Mouse (Mus musculus): ENCODE data around the gene Zfp780b.
A peak's percentile ranks its signal among the peaks of the same experiment; 100 is the strongest.
"Not testable (repeated sequence)": the region's sequence is repeated elsewhere in the genome, so short reads cannot be mapped to it uniquely, and the experiment has no call there.

Gene Zfp780b

DNA sequence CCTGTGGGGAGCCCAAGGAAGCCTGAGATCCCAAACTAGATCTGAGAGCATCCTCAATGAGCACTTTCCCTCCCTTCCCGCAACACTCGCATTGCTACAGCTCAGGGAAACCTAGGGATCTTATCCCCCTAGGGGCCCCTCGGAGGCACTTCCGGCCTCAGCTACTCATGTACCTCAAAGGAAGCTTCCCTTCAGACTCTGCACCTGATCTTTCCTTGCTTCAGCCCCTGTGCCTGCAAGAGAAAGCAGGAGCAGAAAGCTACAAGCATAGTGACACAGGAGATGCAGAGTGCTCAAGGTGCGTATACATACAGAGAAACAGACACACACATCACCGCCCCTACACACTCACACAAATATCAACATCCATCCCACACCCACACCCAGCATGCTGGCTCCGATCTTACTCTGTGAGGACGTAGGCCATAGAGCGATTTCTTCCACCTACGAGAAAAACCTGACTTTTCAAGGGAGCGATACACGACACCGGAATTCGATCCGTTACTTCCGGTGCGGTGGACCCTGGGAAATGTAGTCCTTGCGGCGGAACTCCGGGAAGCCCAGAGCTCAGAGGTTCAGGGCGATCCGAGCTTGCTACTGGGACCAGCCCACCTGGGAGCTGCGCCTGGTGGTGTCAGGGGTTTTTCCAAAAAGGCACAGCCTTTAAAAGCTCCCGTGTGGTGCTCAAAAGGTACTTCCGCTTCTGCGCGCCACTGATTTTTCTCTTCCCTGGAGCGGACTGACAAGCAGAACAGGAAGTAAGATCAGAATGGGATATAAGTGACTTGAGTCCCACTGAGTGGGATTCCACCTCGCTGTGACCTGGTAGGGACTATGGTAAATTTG, at the start of gene Zfp780b:
Zfp780b (minus strand) TSS at position 489 of the 846 bp plus-strand sequence.
- DNase-seq (ENCODE audit: low read depth, low spot score) = peak; percentile 91

DNA sequence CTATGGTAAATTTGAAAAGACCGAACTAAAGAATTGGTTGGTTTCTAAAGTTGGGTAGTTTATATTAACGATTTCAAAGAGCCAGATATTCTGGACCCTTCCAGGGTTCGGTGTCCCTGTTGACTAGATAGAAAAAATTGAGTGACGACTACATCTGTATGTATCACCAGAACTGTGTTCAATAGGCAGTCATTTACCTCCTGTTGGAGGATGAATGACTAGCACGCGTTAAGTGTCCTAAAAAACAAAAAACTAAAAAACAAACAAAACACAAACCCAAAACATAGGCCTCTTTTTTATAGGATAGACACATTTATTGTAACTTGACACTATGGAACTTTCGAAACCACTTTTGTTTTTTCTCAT, 35.5 kb upstream of the Zfp780b start:
- no peak for DNase-seq (ENCODE audit: low read depth, low spot score)

DNA sequence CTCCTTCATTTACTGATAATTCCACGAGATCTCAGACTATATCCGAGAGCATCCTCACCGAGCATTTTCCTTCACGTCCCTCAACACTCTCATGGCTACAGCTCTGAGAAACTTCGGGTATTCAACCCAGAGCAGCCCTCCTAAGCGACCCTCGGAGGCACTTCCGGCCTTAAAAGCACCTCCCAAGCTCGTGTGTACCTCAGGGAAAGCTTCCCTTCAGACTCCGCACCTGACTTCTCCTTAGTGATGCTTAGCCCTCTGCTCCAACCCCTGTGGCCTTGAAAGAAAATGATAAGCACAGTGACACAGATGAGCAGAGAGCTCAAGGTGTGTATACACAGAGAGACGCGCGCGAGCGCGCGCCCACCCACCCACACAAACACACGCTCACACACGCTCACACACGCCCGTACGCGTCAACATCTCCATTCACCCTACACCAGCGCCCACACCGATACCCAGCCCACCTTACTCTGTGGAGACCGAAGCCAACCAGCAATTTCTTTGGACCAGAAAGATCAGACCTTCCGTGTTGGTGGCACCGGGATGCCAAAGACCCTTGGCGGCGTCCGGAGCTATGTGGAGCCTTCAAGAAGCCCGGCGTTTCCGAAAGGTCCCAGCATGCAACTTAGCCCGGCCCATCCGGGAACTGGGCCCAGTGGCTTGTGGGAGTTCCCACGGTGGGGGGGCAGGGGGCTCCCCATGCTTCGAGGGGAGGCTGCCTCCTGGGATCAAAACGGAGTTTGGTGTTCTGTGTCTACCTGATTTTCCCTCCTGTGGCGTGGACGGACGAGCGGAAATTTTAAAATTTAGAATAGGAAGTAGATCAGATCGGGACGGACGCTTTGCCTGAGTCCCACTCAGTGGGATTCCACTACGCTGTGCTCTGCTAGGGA, 34.8 kb upstream of the Zfp780b start, which contains the start of gene Zfp850:
Zfp850 (minus strand) TSS at position 567 of the 896 bp plus-strand sequence.
- peak; percentile 90 for DNase-seq (ENCODE audit: low read depth, low spot score)

DNA sequence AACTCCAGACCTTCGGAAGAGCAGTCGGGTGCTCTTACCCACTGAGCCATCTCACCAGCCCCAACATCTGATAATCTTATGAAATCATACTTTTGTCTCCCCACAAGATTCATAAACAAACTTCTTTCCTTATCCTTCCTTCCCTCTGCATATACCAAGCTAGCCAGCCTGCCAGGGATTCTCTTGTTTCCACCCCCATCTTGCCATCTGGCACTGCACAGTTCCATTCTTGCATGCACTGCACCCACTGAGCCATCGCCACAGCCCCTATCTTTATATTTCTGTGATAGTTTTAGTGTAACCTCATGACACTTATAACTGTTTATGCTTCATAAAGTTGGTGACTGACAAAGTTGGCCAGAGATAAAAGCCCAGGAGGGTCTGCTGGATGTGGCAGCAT, 31.3 kb upstream of the Zfp780b start:
- DNase-seq (ENCODE audit: low read depth, low spot score) = peak; percentile 68

DNA sequence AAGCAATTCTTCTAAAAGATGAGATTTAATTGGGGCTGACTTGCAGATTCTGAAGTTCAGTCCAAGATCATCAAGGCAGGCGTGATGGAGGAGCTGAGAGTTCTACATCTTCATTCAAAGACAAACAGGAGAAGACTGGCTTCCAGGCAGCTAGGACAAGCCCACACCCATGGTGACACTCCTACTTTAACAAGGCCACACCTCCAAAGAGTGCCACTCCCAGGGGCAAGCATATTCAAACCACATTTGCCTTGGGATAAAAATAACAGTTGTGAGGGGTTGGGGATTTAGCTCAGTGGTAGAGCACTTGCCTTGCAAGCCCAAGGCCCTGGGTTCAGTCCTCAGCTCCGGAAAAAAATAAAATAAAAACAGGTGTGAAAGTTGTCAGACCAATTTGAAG, 3.2 kb upstream of the Zfp780b start:
- no peak for DNase-seq (ENCODE audit: low read depth, low spot score)

DNA sequence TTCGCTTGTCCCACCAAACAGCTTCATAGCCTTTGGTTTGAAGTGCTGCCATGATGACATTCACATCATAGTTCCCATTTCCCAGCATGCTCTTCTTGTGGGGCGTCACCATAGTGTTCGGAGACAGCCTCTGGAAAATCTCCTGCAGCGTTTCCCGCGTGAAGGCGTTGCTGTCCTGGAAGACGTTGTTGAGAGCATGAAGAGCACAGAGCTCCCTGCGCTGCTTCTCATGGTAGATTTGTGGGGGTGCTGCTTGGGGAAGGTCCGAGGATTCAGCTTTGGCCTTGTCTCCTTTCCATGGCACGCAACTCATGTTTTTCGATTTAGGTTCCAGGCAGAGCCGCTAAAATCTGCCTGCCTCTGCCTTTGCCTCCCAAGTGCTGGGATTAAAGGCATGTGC, 29.5 kb downstream of the Zfp780b start:
- not testable (repeated sequence) for DNase-seq (ENCODE audit: low read depth, low spot score)

DNA sequence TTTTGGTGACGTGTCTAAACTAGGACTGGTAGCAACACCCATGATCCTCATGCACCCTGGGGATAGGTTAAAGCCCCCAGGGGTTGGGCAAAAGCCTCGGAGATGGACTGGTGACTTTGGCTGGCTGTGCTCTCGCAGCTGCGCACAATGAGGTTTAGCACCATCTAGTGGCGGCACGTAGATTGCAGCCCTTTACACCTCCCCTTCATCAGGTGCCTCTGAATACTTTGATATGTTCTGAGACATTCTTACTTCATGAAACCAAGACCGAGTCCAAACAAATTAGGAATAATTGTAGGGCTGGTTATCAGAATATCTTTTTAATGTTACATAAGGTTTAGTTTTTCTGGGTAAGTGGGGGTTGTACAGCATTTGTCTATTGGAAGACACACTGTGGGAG, 37.1 kb downstream of the Zfp780b start:
- DNase-seq (ENCODE audit: low read depth, low spot score) = not testable (repeated sequence)

DNA sequence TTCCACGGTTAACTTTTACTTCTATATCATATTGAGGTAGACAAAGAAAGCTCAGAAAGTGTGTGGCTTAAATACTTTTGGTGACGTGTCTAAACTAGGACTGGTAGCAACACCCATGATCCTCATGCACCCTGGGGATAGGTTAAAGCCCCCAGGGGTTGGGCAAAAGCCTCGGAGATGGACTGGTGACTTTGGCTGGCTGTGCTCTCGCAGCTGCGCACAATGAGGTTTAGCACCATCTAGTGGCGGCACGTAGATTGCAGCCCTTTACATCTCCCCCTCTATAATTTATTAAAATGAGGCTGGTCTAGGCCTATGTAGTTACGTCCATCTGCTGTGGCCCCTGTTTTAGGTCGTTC, 45.2 kb downstream of the Zfp780b start:
- not testable (repeated sequence) for DNase-seq (ENCODE audit: low read depth, low spot score)

DNA sequence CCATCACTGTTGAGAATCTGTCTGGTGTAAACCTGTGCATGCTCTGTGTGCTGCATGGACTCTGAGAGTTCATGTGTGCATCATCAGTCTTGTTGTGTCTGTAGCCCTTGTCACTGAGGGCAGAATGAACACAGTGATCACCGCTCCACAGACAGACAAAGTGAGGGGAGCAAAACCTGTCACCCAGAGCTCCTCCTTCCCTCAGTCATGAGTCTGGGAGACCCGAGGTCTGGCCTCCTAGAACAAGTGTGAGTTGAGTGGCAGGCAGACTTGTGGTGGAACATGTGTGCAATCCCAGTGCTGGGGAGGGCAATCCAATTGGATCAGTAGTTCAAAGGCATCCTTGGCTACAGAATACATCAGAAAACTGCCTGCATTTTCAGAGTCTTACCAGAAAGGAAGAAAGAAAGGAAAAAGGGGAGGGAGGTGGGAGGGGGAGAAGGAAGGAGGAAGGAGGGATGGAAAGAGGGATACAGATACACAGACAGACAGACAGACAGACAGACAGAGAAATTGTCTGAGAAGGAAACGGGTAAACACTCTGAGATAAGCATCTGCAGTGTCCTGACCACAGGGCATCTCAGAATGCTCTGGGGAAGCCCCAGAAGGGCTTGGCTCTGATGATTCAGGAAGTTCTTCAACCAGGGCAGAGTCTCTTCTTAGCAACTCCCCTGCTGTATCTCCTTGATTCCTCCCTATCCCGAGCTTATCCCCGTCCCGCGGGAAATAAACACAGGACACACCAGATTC, 45.7 kb downstream of the Zfp780b start:
- peak; percentile 6 for DNase-seq (ENCODE audit: low read depth, low spot score)

DNA sequence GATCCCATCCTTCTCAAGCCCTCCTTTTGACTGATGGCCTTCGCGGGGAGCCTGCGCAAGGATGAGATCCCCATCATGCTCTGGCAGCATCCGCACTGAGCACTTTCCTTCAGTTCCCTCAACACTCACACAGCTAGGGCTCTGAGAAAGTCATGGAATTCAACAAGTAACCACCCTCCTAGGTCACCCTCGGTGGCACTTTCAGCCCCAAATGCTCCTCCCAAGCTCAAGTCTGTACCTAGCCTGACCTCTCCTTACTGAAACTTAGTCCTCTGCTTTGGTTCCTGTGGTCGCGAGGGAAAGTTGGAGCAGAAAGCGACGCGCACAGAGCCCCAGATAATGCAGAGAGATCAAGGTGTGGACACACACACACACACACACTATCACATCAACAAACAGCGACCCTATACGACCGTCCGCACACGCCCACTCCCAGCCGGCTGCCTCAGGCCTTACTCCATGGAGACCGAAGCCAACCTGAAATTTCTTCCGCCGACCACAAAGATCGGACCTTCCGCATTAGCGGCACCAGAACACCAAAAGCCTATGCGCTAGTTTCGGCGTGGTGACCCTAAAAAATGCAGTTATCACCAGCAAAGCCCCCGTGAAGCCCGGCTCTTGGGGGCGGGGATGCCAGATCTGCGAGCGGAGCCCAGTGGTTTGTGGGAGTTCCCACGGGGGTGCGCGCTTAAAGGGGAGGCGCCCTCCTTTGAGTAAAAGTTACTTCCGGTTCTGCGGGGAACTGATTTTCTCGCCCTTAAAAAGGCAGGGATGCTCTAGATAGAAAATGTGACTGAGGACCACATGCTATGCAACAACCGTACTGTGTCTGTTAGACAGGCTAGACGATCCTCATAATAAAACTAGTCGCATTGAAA, 49.9 kb downstream of the Zfp780b start, which contains the start of gene Zfp974:
Zfp974 (minus strand) TSS at position 643 of the 878 bp plus-strand sequence.
- peak; percentile 91 for DNase-seq (ENCODE audit: low read depth, low spot score)

DNA sequence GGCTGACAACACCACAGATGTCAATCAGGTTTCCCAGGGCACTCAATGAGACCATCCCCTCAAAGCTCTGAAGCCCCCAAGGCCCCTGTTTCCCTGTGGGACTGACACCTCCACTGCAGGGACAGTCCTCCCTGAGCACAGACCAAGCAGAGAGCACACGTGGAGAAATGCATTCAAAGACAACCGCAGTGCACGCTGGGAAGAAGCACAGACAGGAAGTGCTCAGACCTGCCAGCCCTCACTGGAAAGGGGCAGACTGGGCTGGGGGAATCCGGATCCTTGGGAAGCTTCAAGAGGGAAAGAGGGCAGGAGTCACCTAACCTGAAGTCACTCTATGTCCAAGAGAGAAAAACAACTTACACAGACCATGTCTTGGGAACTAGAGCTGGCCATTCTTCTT, 51.9 kb downstream of the Zfp780b start:
- DNase-seq (ENCODE audit: low read depth, low spot score) = not testable (repeated sequence)

DNA sequence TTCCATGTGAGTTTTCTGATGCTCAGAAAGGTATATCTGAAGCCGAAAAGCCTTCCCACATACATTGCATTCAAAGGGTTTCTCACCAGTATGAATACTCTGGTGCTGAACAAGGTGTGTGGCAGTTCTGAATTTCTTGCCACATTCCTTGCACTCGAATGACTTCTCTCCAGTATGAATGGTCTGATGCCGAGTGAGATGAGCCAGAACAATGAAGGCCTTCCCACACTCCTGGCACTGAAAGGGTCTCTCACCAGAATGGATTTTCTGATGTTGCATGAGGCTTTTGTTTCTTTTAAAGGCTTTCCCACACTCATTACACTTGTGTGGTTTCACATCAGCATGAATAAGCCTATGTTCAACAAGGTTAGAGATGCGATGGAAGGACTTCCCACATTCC, 68.0 kb downstream of the Zfp780b start:
- not testable (repeated sequence) for DNase-seq (ENCODE audit: low read depth, low spot score)
